Mouse (Mus musculus) ES-Bruce4 (cell line): ENCODE measurements at regions not wholly inside any gene's neighbourhood (a gene's known extent, or its start where the extent isn't known, plus 50 kb on each side); places are given as distances from the start of the nearest gene placed in this dataset.

Experiments
- CTCF ChIP-seq: IDR thresholded peaks from one replicate; pipeline ENCODE4 v1.8.1; 2011; ENCODE audit warnings: low read depth, low read length
- EP300 ChIP-seq: IDR thresholded peaks from 2 replicates; pipeline ENCODE4 v1.6.1; 2011; ENCODE audit warnings: low read depth, low read length; ENCODE audit not compliant: insufficient read depth

DNA sequence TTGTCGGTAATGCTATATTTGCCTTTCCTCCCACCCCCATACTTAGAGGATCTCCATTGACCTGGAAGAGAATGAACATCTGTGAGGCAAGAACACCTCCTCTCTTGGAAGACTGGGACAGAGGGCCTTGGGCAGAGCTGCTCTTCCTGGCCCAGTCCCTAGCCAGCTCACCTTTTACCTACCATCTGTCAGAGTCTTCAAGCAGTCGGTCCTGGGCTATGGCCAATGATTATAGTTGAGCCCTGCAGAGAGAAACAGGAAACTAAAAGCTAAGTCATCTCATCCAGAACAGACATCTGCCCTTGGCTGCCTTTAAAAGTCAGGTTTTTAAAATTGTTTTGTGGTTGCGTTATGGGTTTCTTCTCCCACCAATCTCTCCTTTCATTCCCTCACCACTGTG is 184.8 kb downstream of the Cxcl12 start:
- TF ChIP-seq CTCF (no peak), EP300 (no peak)
